Mouse (Mus musculus) CD4-positive, CD25-positive, alpha-beta regulatory T cell, adult 2 months (primary cell): ENCODE measurements around the gene Cartpt.
"Not testable (repeated sequence)": the region's sequence is repeated elsewhere in the genome, so short reads cannot be mapped to it uniquely, and the experiment has no call there.

Experiments
- DNase-seq: peaks from one replicate; pipeline ENCODE4 v3.0.0-alpha.2; 2012; ENCODE audit warnings: low read depth, low spot score

The Cartpt gene

GRCm38 (mm10) chr13:99900965-99901364, at the start of gene Cartpt:
Gene Cartpt, minus strand, starts transcription at chr13:99901091.
- no peak for DNase-seq

- DNase-seq = no peak
Measured at GRCm38 (mm10) chr13:99947417-99947816, 46.5 kb upstream of the Cartpt start.

GRCm38 (mm10) chr13:99943525-99943924, 42.6 kb upstream of the Cartpt start:
- no peak for DNase-seq

- no peak for DNase-seq
Measured at GRCm38 (mm10) chr13:99940601-99941000, 39.7 kb upstream of the Cartpt start.

- DNase-seq = peak; percentile 5
Measured at GRCm38 (mm10) chr13:99939320-99939671, 38.4 kb upstream of the Cartpt start.

GRCm38 (mm10) chr13:99938606-99939319, 37.9 kb upstream of the Cartpt start:
- no peak for DNase-seq

GRCm38 (mm10) chr13:99937741-99938140, 36.9 kb upstream of the Cartpt start:
- no peak for DNase-seq

- peak; percentile 16 for DNase-seq
Measured at GRCm38 (mm10) chr13:99932406-99932805, 31.5 kb upstream of the Cartpt start.

- no peak for DNase-seq
Measured at GRCm38 (mm10) chr13:99931502-99931901, 30.6 kb upstream of the Cartpt start.

- DNase-seq = no peak
Measured at GRCm38 (mm10) chr13:99926249-99926648, 25.4 kb upstream of the Cartpt start.

- no peak for DNase-seq
Measured at GRCm38 (mm10) chr13:99915632-99916031, 14.7 kb upstream of the Cartpt start.

GRCm38 (mm10) chr13:99900557-99900892, 366 bp downstream of the Cartpt start:
- DNase-seq = peak; percentile 5

- DNase-seq = no peak
Measured at GRCm38 (mm10) chr13:99899670-99900556, 978 bp downstream of the Cartpt start.

- DNase-seq = no peak
Measured at GRCm38 (mm10) chr13:99898816-99899215, 2.1 kb downstream of the Cartpt start.

GRCm38 (mm10) chr13:99885636-99886035, 15.3 kb downstream of the Cartpt start:
- no peak for DNase-seq

- DNase-seq = not testable (repeated sequence)
Measured at GRCm38 (mm10) chr13:99881774-99882173, 19.1 kb downstream of the Cartpt start.

- no peak for DNase-seq
Measured at GRCm38 (mm10) chr13:99879696-99880095, 21.2 kb downstream of the Cartpt start.

GRCm38 (mm10) chr13:99872059-99872458, 28.8 kb downstream of the Cartpt start:
- no peak for DNase-seq

- DNase-seq = no peak
Measured at GRCm38 (mm10) chr13:99868438-99868837, 32.5 kb downstream of the Cartpt start.

GRCm38 (mm10) chr13:99864331-99864730, 36.6 kb downstream of the Cartpt start:
- DNase-seq = no peak

- DNase-seq = no peak
Measured at GRCm38 (mm10) chr13:99860670-99861069, 40.2 kb downstream of the Cartpt start.

- DNase-seq = peak; percentile 70
Measured at GRCm38 (mm10) chr13:99859082-99859481, 41.8 kb downstream of the Cartpt start.

- no peak for DNase-seq
Measured at GRCm38 (mm10) chr13:99857879-99858278, 43.0 kb downstream of the Cartpt start.
